Mouse (Mus musculus) MEL (cell line): ENCODE data around the gene Zfp3. TPM values are rescaled to one million over a fixed set of nuclear protein-coding genes. Genes with fewer than 3 reads are reported as not detected.

Experiments
- DNase-seq: peaks from one replicate; pipeline ENCODE4 v3.0.0; 2011; ENCODE audit warnings: low read depth, low spot score
- H3K27ac ChIP-seq: 2 replicates; pipeline ENCODE4 v1.5.1; 2012; ENCODE audit warnings: low read depth, mild to moderate bottlenecking, control low read depth, low read length, moderate library complexity; ENCODE audit not compliant: control insufficient read depth
- H3K27me3 ChIP-seq, 2 experiments: fragments of 150-350 bp in 1 of 2; sonication (generic) in 1 of 2; 2 replicates each; pipeline ENCODE4 v1.6.1; 2012; ENCODE audit warnings: low read length in 2 of 2, mild to moderate bottlenecking in 2 of 2, improper control_type of control experiment in 1 of 2, moderate library complexity in 1 of 2; ENCODE audit not compliant: insufficient read depth in 2 of 2, control insufficient read depth in 1 of 2
- H3K36me3 ChIP-seq, 2 experiments: 2 replicates each; pipeline ENCODE4 v1.6.1; 2012 to 2014; ENCODE audit warnings: low read length in 2 of 2, improper control_type of control experiment in 1 of 2, inconsistent platforms in 1 of 2, mild to moderate bottlenecking in 1 of 2; ENCODE audit not compliant: insufficient read depth in 2 of 2, control insufficient read depth in 1 of 2
- H3K4me1 ChIP-seq, 2 experiments: fragments of 150-350 bp in 1 of 2; sonication (generic) in 1 of 2; 2 replicates each; pipeline ENCODE4 v1.6.1; 2012; ENCODE audit warnings: low read length in 2 of 2, improper control_type of control experiment in 1 of 2, mild to moderate bottlenecking in 1 of 2; ENCODE audit not compliant: insufficient read depth in 2 of 2, control insufficient read depth in 1 of 2
- H3K4me3 ChIP-seq, 2 experiments: fragments of 150-350 bp in 1 of 2; sonication (generic) in 1 of 2; 2 replicates each; pipeline ENCODE4 v1.5.1; 2012; ENCODE audit warnings: low read depth in 2 of 2, low read length in 2 of 2, mild to moderate bottlenecking in 2 of 2, moderate library complexity in 2 of 2, control low read depth in 1 of 2, improper control_type of control experiment in 1 of 2; ENCODE audit not compliant: control insufficient read depth in 1 of 2, insufficient read depth in 1 of 2
- H3K79me2 ChIP-seq: 2 replicates; pipeline ENCODE4 v1.6.1; 2012; ENCODE audit warnings: mild to moderate bottlenecking, low read length, moderate library complexity; ENCODE audit not compliant: control insufficient read depth, poor library complexity, insufficient read depth
- H3K9ac ChIP-seq: 2 replicates; pipeline ENCODE4 v1.6.1; 2012; ENCODE audit warnings: low read depth, mild to moderate bottlenecking, control low read depth, low read length, moderate library complexity; ENCODE audit not compliant: control insufficient read depth, poor library complexity, severe bottlenecking
- H3K9me3 ChIP-seq: fragments of 150-350 bp; sonication (generic); replicated peaks from 2 replicates; pipeline ENCODE4 v1.6.1; 2012; ENCODE audit warnings: mild to moderate bottlenecking, low read length, improper control_type of control experiment, moderate library complexity; ENCODE audit not compliant: insufficient read depth
- BHLHE40 ChIP-seq: IDR thresholded peaks from 2 replicates; pipeline ENCODE4 v1.6.1; 2012; ENCODE audit warnings: low read depth, mild to moderate bottlenecking, inconsistent platforms, low read length, improper control_type of control experiment, borderline replicate concordance
- CHD2 ChIP-seq: IDR thresholded peaks from 2 replicates; pipeline ENCODE4 v1.6.1; 2011; ENCODE audit warnings: low read length, improper control_type of control experiment
- E2F4 ChIP-seq: IDR thresholded peaks from 2 replicates; pipeline ENCODE4 v1.6.1; 2011; ENCODE audit warnings: low read depth, low read length, improper control_type of control experiment, borderline replicate concordance
- GABPA ChIP-seq: IDR thresholded peaks from 2 replicates; pipeline ENCODE4 v1.6.1; 2012; ENCODE audit warnings: low read depth, mild to moderate bottlenecking, inconsistent platforms, low read length, improper control_type of control experiment, moderate library complexity
- GATA1 ChIP-seq: IDR thresholded peaks from 2 replicates; pipeline ENCODE4 v1.6.1; 2011; ENCODE audit warnings: low read depth, low read length, improper control_type of control experiment
- JUND ChIP-seq: IDR thresholded peaks from 2 replicates; pipeline ENCODE4 v1.6.1; 2011; ENCODE audit warnings: low read depth, mild to moderate bottlenecking, improper control_type of control experiment, low read length
- KAT2A ChIP-seq: conservative IDR thresholded peaks from 2 replicates; pipeline ENCODE4 v1.6.1; 2012; ENCODE audit warnings: low read depth, low read length, improper control_type of control experiment, inconsistent platforms
- MAX ChIP-seq: IDR thresholded peaks from 2 replicates; pipeline ENCODE4 v1.6.1; 2011; ENCODE audit warnings: low read length, improper control_type of control experiment
- MAZ ChIP-seq: IDR thresholded peaks from 2 replicates; pipeline ENCODE4 v1.6.1; 2012; ENCODE audit warnings: low read depth, mild to moderate bottlenecking, inconsistent platforms, low read length, improper control_type of control experiment
- MXI1 ChIP-seq: IDR thresholded peaks from 2 replicates; pipeline ENCODE4 v1.6.1; 2011; ENCODE audit warnings: mild to moderate bottlenecking, low read depth, low read length, improper control_type of control experiment
- MYC ChIP-seq: IDR thresholded peaks from 2 replicates; pipeline ENCODE4 v1.6.1; 2011; ENCODE audit warnings: low read depth, mild to moderate bottlenecking, low read length, improper control_type of control experiment, moderate library complexity
- NELFE ChIP-seq: IDR thresholded peaks from 2 replicates; pipeline ENCODE4 v1.6.1; 2011; ENCODE audit warnings: low read depth, low read length, improper control_type of control experiment
- NRF1 ChIP-seq: IDR thresholded peaks from 2 replicates; pipeline ENCODE4 v1.6.1; 2014; ENCODE audit warnings: low read depth, mild to moderate bottlenecking, inconsistent platforms, low read length, improper control_type of control experiment, moderate library complexity; ENCODE audit not compliant: poor library complexity, insufficient read depth, severe bottlenecking
- POLR2A ChIP-seq, 2 experiments: IDR thresholded peaks; 2 replicates each; pipeline ENCODE4 v1.6.1; 2011 to 2012; ENCODE audit warnings: low read length in 2 of 2, mild to moderate bottlenecking in 2 of 2, control low read depth in 1 of 2, improper control_type of control experiment in 1 of 2, low read depth in 1 of 2, moderate library complexity in 1 of 2; ENCODE audit not compliant: control insufficient read depth in 1 of 2, insufficient read depth in 1 of 2, poor library complexity in 1 of 2
- POLR2AphosphoS2 ChIP-seq: IDR thresholded peaks from 2 replicates; pipeline ENCODE4 v1.6.1; 2011; ENCODE audit warnings: low read length, improper control_type of control experiment
- POLR2AphosphoS5 ChIP-seq: IDR thresholded peaks from 2 replicates; pipeline ENCODE4 v1.6.1; 2012; ENCODE audit warnings: low read depth, borderline replicate concordance, mild to moderate bottlenecking, inconsistent platforms, low read length, moderate library complexity, mixed read lengths
- RAD21 ChIP-seq: IDR thresholded peaks from 2 replicates; pipeline ENCODE4 v1.6.1; 2011; ENCODE audit warnings: mild to moderate bottlenecking, low read depth, low read length, improper control_type of control experiment
- RCOR1 ChIP-seq: IDR thresholded peaks from 2 replicates; pipeline ENCODE4 v1.6.1; 2012; ENCODE audit warnings: low read depth, mild to moderate bottlenecking, inconsistent platforms, low read length, improper control_type of control experiment
- SIN3A ChIP-seq: IDR thresholded peaks from 2 replicates; pipeline ENCODE4 v1.6.1; 2012; ENCODE audit warnings: low read length, improper control_type of control experiment, inconsistent platforms
- TAL1 ChIP-seq: IDR thresholded peaks from 2 replicates; pipeline ENCODE4 v1.6.1; 2012; ENCODE audit warnings: mild to moderate bottlenecking, inconsistent platforms, low read length, moderate library complexity, mixed read lengths
- TCF12 ChIP-seq: IDR thresholded peaks from 2 replicates; pipeline ENCODE4 v1.6.1; 2014; ENCODE audit warnings: low read depth, mild to moderate bottlenecking, inconsistent platforms, low read length, improper control_type of control experiment, moderate library complexity
- USF1 ChIP-seq: IDR thresholded peaks from 2 replicates; pipeline ENCODE4 v1.6.1; 2014; ENCODE audit warnings: low read depth, mild to moderate bottlenecking, inconsistent platforms, low read length, improper control_type of control experiment, moderate library complexity
- USF2 ChIP-seq, 2 experiments: IDR thresholded peaks; 2 replicates each; pipeline ENCODE4 v1.6.1; 2011 to 2012; ENCODE audit warnings: improper control_type of control experiment in 2 of 2, low read length in 2 of 2, borderline replicate concordance in 1 of 2, inconsistent platforms in 1 of 2, low read depth in 1 of 2, mild to moderate bottlenecking in 1 of 2; ENCODE audit not compliant: insufficient read depth in 1 of 2
- ZC3H11A ChIP-seq: IDR thresholded peaks from 2 replicates; pipeline ENCODE4 v1.6.1; 2012; ENCODE audit warnings: low read depth, mild to moderate bottlenecking, inconsistent platforms, low read length, improper control_type of control experiment
- ZNF384 ChIP-seq: IDR thresholded peaks from 2 replicates; pipeline ENCODE4 v1.6.1; 2012; ENCODE audit warnings: low read depth, mild to moderate bottlenecking, inconsistent platforms, low read length, improper control_type of control experiment
- polyA plus RNA-seq, 2 experiments: library from polyadenylated mRNA; stranded (reverse) in 1 of 2; unstranded in 1 of 2; fragments of >175 nt in 1 of 2; fragments of >200 nt in 1 of 2; gene quantifications; 2 replicates each; pipeline versions ENCODE4 v1.2.1 to v1.2.4; 2012; ENCODE audit warnings: low replicate concordance in 2 of 2, low read depth in 1 of 2; ENCODE audit not compliant: insufficient read length in 2 of 2, insufficient read depth in 1 of 2, missing spikeins in 1 of 2
- total RNA-seq: library from RNA; depleted of rRNA; stranded (reverse); fragments of 300-350 nt; gene quantifications from 2 replicates; pipeline ENCODE4 v1.2.3, GENCODE M21; 2012

Gene Zfp3
- total and polyA plus RNA-seq, 3 experiments: 1.5 to 1.9 TPM; not detected in 1

- TF ChIP-seq MAZ (peak; percentile 70; the same call in 1 of the 2 replicates), SIN3A (peak; percentile 55; the same call in 1 of the 2 replicates), POLR2AphosphoS2 (no peak), GATA1 (no peak), NRF1 (no peak), TAL1 (no peak), POLR2A (IDR thresholded peaks at IDR 0.05; ENCODE audit: control insufficient read depth in 1 of 2, insufficient read depth in 1 of 2, low read depth in 1 of 2, low read length in 2 of 2, poor library complexity in 1 of 2) (no peak), E2F4 (no peak), RAD21 (peak; percentile 90), ZNF384 (no peak; the same call in 1 of the 2 replicates), KAT2A (no peak), POLR2AphosphoS5 (no peak), USF1 (no peak), GABPA (no peak), RCOR1 (no peak), CHD2 (no peak), MYC (no peak), MAX (peak; percentile 62), JUND (no peak), NELFE (no peak)
Observed at GRCm38 (mm10) chr11:70776830-70777571, 13.0 kb downstream of the Zfp3 start (continued).

- Histone ChIP-seq H3K27me3 (no peaks in the 10 kb centered on the region), H3K36me3 (peaks cover 0 to 2% of the 10 kb centered on the region in 2 experiments; a peak in 2 of 4 replicates), H3K4me1 (peaks cover 0 to 5% of the 10 kb centered on the region in 2 experiments; a peak in 2 of 4 replicates), H3K9ac (no peak overlapping the region), H3K27ac (no peak overlapping the region), H3K4me3 (no peak overlapping the region), H3K79me2 (no peaks in the 10 kb centered on the region), H3K9me3 (no peaks in the 10 kb centered on the region)
- TF ChIP-seq USF1: no peak
- no peak for TF ChIP-seq USF2 (IDR thresholded peaks at IDR 0.05; ENCODE audit: borderline replicate concordance in 1 of 2, insufficient read depth in 1 of 2, low read depth in 1 of 2, low read length in 2 of 2)
- no peak for TF ChIP-seq ZC3H11A
- TF ChIP-seq E2F4: no peak
- TF ChIP-seq TCF12: no peak
- TF ChIP-seq MXI1: 0 out of 2 replicates have a peak, but pooled peaks have one; percentile 19
- no peak for TF ChIP-seq RAD21
- peak; percentile 12; the same call in 1 of the 2 replicates for TF ChIP-seq SIN3A
- no peak for TF ChIP-seq BHLHE40
- peak; percentile 57 for DNase-seq
Observed at GRCm38 (mm10) chr11:70777634-70778033, 13.6 kb downstream of the Zfp3 start.
